Mouse (Mus musculus) lung, postnatal 36 days (tissue): ENCODE data around the gene Rhbdl1.
"Not testable (repeated sequence)": the region's sequence is repeated elsewhere in the genome, so short reads cannot be mapped to it uniquely, and the experiment has no call there.

ENCODE experiments used
- DNase-seq: peaks from one replicate; pipeline ENCODE4 v3.0.0; 2022; ENCODE audit warnings: mixed read lengths

The Rhbdl1 gene

DNA sequence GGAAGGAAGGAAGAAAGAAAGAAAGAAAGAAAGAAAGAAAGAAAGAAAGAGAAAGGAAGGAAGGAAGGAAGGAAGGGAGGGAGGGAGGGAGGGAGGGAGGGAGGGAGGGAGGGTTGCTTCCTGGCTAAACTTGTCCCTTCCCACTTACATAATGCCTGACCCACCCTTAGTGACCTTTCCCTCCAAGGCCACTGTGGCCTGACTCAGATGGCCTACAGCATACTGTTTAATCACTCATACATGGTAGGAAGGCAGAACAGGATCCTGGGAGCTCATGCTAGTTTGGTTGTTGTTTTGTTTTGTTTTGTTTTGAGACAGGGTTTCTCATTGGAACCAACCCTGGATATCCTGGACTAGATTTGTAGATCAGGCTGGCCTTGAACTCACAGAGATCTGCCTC is 34.5 kb upstream of the Rhbdl1 start:
- not testable (repeated sequence) for DNase-seq

DNA sequence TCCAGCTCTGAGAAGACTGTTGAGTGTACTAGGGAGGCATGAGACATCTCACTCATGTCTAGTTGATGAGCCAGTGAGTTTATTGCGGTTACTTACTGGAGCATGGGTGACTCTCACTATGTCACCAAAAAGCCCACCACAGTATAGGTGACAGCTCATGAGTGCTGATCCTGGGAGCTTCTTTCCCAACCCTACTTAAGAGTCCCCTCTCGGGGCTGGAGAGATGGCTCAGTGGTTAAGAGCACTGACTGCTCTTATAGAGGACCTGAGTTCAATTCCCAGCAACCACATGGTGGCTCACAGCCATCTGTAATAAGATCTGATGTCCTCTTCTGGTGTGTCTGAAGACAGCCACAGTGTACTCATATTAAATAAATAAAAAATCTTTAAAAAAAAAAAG is 32.9 kb upstream of the Rhbdl1 start:
- DNase-seq, result no peak

DNA sequence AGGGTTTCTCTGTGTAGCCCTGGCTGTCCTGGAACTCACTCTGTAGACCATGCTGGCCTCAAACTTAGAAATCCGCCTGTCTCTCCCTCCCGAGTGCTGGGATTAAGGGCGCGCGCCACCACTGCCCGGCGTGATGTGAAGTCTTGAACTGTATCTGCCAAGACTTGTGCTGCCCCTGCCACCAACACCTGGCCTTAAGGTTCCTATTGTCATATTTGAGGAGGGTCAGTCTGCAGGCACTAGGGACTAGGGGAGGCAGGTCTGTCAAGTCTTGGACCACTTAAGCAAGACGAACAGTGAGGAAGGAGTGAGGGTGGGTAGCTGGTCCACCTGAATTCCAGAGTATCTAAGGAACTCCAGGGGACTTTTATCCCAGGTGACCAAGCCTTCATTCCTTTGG is 32.4 kb upstream of the Rhbdl1 start:
- DNase-seq, result no peak

DNA sequence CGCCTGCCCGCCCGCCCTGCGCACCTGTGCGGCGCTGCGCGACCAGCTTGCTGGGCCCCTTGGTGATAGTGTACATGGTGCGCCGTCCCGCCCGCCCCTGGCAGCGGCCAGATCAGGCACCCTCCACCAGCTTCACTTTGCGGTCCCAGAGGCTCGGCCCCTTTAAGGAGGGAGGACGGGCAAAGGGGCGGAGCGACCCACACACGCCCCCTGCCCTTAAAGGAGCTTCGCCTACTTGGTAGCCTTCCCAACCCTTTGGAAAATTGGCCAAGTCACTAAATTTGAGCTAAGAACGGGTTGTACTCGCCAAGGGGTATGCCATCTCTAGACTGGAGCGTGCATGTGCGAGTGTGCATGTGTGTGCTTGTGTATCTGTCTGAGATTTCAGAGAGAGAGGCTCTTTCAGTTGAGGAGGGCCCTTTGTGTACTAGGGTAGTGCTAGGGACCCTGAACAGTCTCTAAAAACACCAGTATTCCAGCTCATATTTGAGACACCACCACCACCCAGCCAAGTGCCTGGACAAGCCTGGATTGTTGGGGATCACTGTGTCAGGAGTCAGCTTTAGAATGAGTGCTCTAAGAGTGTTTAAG is 31.6 kb upstream of the Rhbdl1 start, which contains the start of gene Mcrip2:
Gene Mcrip2 (minus strand): TSS at position 164 of the 591 bp plus-strand sequence.
- DNase-seq, result peak; percentile 89

DNA sequence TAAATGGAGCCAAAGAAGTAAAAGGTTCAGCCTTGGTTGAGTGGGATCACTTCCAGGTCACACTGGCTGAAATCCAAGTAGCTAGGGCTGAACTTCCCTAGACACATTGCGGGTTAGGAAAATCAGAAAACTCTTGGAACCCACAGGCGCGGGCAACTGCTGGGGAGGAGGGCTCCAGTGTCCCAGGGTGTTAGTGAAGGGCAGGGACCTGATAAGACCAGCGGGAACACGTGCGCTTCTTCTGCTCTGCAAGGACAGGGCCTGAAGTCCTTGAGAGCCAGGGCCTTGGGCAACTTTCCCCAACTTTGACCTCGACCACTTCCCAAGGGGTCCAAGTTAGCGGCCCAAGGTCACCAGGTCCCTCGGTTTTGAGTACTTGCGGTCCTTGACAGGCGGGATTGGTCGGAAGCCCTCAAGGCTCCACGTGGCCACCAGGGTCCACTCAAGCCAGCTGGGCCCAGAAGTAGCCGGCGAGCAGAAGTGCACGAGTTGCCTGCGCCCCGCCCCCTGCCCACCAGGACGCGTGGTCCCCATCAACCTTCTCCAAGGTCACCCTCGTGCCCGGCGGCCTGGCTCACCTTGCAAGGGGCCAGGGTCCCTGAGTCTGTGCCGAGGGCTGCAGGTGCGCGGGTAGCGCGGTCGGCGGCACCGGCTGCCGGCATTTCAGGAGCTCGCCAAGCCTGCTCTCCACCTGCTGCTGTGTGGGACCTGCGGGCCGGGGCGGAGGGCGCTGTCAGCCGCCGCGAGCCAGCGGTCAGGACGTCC is 30.9 kb upstream of the Rhbdl1 start:
- DNase-seq, result peak; percentile 64

DNA sequence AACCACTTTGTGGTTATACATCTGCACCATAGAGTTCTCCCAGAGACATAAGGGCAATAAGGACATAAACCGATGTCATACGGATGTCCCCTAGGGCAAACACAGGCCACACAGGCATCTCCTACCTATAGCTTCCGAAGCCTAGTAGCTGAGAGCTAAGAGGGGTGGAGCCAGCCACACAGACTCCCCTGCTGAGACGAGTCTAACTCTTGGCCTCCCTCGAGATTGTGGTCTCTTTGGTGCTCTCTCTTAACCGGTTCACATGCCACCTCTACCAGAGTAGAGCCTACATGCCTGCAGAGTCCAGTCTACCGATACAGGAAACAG is 30.4 kb upstream of the Rhbdl1 start:
- no peak for DNase-seq

DNA sequence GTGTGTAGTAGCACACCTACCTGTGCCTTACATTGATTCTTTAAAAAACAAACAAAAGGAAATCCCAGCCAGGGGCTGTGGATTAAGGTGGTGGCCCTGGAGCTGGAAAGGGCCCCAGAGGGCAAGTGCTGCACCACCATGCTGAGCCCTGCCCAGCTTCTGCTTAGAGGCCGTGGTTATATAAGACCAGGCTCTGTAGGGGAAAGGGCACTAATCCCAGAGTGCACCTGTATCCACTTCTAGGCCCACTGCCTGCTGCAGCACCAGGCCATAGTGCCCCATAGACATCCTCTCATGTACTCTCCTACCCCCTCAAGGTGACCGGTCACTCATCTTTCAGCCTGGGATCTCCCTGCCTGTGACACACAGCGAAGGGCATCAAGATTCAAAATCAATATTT is 29.1 kb upstream of the Rhbdl1 start:
- DNase-seq, result no peak

DNA sequence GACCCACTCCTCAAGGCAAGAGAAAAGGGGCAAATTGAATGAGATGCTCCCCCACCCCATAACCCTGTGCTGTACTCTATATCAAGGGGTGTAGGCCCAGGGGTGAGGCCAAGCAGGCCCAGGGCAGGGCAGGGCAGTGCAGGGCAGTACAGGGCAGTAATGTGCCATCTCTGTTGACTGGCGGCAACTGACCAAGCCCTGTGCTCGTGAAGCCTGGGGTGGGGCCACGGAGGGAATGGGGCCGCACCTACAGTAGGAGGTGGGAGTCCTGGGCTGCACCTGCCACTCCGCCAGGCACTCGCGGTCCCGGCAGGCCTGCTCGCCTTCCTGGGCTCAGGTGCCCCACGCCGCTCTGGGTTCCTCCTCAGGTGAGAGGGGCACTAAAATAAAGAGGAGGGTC is 28.2 kb upstream of the Rhbdl1 start:
- no peak for DNase-seq

DNA sequence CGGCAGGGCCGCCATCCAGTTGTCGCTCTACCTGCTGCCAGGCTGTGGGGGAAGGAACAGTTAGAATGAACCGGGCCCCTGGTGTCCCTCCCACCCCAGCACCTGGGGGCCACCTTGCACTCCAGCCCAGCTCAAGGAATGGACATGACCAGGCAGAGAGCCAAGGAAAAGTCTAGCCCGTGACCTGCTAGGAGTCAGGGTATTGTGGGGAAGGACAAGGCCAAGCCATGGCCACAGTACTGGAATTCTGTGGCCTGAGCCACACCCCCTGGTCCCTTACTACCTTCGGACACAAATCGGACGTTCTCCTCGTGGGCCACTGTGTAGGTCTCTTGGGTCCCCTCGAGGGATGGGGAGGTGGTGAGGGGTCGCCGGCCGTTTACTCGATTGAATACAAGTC is 27.2 kb upstream of the Rhbdl1 start:
- no peak for DNase-seq

DNA sequence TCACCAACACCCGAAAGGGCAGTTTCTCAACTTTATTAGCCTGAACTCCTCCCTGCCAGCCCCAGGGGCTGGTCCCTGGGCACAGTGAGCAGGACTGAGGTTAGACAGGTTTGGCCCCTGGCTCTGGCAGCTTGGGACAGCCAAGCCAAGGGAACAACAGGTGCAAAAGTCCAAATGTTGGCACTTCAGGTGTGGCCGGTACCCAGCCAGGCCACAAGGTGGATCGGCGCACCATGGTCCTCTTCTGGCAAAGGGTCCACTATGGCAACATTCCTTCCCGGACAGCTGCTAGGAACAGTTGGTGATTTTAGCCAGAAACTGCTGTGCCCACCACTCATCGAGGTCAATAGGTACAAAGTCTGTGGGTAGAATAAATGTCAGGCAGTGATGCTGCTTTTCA is 26.6 kb upstream of the Rhbdl1 start:
- DNase-seq, result no peak

DNA sequence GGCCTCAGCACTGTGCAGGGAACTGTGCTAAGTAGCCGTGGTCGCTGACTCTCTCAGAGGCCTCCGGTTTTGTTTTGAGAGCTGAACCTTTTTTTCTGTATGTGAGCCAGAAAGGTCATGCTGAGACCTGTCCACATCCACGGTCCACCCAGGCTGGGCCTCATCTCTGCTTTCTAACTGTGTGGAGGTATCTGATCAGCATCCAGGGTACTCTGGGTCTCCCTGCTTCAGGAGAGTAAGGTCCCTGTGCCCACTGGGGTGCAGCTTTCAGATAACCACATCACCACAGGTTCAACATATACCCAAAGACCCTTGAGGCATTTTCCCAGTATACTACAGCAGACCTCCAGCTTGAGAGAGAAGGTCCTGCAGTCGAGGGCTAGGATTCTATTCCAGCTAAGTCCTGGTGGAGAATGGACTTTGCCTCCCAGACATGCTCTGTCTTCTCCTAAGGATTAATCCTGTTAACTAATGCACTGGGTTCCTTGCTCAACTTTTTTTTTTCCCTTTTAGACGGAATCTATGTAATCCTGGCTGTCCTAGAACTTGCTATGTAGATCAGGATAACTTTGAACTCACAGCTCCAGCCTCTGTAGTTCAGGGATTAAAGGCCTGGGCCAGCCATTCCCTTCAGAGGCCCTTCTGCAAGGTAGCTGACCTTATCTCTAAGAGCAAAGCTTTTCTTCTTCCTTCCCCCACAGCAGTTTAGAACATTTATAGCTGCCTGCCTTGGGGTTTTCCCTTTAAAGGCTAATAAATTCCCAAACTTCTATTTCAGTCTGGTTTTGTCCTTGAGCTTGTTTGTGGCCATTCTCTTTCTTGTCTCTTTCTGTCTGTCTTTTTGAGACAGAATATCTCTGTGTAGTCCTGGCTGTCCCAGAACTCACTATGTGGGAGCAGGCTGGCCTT is 24.9 kb upstream of the Rhbdl1 start:
- no peak for DNase-seq

DNA sequence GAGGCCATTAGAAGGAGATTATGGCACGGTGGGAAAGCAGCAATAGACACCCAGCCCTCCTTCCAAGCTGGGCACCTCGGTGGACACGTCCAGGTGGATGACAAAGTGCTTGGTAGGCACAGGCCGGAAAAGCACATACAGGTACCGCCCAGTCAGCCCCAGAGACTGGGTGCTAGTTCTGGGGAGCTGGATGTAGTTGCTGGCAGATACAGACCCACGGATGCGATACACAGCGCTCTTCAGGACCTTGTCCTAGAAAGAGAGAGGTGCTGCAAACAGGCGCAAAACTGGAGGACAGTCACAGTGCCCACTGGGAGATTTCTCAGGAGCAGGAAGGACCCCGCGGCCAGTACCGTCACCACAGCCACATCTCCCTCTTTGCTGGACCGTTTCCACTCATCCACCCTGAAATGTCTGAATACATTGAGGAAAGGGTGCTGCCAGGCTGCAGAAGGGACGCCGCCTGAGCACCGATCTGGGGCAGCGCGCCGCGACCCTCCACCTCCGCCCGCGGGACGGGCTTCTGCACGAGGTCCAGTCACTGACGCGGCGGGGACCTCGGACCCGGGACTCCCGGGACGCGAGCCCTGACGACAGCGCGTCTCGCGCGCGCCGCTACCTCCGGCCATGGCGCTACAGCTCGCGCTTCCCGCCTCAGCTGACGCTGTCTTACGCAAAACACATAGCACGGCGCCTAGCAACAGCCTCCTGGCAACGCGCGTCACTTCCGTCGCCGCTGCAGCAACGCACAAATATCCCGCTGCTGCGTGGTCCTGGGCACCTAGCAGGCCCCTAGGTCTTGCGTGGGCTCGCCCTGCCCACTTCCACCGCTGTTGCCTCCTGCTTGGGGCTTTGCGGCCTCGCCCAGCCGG is 24.0 kb upstream of the Rhbdl1 start, which contains the start of gene Wdr90:
Gene Wdr90 (minus strand): TSS at position 670 of the 872 bp plus-strand sequence.
- DNase-seq, result peak; percentile 95

DNA sequence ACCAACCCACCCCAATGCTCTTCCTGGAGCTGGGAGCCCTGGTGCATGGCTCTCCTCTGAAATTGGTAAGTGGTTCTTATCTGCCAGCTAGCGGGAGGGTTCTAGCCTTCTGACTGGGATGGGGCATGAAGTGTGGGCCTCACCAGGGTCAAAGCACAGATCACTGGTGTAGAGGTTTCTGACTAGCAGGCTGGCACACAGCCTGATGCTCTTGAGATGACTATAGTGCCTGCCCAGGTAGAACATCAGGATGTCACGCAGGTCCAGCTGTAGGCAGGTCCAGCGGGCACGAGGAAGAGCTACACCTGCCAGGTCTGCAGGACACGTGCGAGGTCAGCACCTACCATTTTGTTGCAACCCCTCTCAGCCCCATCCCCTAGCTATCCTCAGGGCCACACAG is 23.1 kb upstream of the Rhbdl1 start:
- DNase-seq, result no peak

DNA sequence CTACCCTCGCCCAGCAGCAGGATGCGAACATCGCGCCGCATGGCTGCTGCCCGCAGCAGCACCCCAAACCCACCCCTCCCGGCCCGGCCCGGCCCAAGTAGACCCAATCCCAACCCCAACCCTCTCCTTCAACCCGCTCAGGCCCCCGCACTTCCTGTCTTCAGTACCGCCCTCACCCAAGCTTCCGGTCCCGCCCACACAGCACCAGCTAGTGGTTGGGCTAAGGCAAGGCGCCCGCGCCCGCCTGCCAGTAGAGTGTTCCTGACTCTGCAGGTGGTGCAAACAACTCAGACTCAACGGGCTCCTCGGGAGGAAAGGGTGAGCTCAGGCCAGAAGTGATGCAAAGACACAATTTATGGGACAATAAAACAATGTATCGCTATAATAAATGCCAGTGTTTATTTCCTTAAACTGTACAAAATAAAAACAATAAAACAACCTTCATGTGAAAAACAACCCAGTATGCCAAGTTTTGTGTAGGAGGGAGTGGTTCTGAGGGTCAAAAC is 7.4 kb upstream of the Rhbdl1 start, which contains the start of gene Rhot2:
Gene Rhot2 (minus strand): TSS at position 456 of the 506 bp plus-strand sequence.
- peak; percentile 98 for DNase-seq

DNA sequence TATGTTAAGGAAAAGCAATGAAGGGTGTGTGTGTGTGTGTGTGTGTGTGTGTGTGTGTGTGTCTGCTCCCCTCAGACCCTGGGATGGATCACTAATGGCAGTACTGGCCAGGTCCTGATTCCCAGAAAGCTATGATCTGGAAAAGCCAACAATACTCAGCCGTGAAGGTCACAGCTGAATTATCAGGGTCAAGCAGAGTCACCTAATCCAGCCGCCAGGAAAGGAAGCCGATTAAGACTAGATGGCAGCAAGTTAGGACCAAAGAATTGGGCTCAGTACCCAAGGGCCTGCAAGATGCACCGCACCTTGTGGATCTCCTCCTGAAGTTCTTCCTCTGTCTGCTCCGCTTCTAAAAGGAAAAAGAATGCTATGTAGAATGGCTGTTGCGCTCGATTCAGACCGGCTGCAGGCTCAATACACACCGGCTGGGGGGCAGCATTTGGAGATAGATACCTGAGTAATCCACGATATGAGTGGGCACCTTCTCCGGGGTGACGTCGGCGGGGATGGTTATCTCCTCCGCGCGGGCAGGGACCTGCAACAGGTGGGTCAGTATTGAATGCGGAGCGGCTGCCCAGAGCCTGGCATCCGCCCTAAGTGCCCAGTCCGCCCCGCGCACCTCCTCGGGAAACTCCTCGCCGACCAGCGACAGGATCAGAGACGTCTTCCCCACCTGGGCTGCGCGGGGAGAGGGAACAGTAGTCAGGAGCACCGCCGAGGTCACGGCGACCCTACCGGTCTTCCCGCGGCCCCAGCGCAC is 6.7 kb upstream of the Rhbdl1 start:
- no peak for DNase-seq

DNA sequence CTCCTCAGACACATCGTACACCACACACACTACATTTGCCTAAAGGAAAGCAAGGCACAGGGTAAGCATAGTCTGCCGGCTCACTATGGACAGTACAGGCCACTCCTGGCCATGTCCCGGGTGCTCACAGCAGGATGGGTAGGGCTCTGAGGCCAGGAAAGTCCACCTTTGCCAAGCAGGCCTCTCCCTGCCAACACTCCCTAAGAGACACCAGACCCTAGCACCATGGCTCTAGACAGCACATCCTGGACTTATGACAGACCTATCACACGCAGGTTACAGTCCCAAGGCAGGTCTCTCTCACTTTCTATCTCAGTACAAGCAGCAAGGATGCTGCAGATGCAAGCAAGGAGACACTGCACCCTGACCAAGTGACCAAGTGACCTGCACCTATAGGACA is 6.0 kb upstream of the Rhbdl1 start:
- DNase-seq, result no peak

DNA sequence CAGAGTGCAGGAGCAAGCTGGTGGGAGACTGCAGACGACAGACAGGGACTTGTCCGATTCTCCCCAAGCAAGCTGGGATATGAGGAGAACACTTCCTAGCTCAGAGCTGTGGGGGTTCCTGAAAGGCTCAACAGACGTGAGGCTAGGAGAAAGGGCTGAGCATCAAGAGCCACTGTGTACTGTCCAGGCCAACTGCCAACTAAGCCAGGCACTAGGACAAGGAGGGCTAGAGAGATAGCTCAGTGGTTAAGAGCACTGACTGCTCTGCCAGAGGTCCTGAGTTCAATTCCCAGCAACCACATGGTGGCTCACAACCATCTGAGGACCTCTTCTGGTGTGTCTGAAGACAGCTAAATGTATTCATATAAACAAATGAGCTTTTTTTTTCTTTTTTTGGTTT is 5.4 kb upstream of the Rhbdl1 start:
- no peak for DNase-seq

DNA sequence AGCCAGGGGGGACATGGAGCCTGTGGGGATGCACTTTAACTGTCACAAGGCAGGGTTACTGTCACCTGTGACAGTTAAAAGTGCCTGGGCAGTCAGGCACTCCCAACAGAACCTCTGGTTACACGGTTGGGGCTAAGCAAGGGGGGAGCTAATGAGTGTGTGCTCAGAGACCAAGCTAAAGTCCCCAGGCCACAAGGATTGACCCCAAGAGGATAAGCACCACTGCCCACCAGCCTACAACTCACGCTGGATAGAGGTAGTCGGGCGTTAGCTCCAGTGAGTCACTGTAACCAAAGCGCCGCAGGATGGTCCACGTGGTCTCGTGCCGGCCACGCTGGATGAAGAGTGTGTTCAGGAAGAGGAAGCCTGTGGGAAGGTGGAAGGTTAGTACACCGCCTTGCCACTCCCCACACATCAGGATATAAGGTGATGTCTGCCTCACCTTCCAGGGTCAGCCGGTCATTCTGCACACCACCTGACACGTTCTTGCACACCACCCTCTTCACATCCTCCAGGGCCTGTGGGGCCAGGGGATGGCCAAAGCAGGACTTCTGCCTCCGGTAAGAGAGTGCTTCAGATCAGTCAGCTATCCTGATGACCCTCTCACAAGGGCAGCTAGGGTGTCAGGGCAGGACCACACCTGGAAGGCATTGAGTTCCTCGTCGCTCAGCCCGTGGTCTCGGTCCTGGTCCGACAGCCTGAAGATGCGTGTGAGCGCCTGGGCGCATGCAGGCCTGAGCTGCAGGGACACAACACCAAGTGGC is 4.2 kb upstream of the Rhbdl1 start, which contains the start of gene Gm20683:
Gene Gm20683 (minus strand): TSS at position 647 of the 764 bp plus-strand sequence.
- DNase-seq, result no peak

DNA sequence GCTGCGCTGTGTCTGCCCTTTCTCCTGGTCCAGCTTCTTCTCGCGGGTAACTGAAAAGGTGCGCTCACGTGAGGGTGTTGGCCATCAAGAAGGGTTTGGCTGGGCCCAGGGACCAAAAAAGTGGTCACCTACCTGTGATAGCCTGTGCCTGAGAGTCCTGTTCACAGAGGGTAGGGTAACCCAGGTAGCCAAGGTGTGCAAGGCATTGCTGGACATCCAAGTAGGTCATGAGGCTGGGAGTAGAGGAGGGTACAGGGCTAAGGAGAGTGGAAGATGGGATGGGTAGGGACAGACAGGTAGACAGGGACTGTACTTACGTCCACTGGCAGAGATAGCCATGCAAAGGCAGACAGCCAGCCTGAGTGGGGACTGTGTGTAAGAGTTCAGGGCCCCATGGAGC is 3.4 kb upstream of the Rhbdl1 start:
- no peak for DNase-seq

DNA sequence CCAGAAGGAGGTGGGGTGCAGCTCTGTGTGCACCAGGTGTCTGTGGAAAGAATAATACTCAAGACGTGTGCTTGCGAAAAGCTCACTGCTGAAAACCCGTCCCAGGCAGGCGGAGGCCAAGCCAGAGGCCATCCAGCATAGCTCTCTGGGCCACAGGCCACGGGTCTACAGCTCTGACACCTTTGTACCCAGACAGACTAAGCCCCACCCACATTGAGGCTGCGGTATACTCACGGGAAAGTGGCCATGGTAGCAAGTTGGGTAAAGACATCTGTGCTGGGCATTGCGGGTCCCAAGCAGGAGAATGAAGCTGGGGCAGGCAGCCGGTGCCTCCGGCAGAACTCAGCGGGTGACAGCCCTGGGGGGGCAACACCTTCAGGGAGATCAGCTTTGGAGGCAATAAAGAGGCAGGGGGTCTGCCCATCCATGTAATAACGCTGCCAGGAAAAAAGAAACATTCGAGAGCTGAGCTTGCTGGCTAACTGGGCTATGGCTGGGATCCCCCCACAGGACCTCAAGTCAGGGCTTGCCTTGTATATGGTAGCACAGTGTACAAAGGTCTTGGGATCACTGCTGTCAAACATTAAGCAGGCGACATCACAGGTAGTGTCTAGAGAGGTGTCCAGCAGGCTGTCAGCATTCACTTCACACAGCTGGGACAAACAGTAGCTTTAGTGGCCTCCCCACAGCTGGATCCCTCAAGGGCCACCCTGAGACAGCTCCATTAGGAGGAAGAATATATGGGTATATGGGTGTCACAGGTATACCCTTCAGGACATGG is 2.5 kb upstream of the Rhbdl1 start:
- no peak for DNase-seq
